Mouse (Mus musculus) Patski (cell line): ENCODE measurements around the gene Fpr1. TPM values are rescaled to one million over a fixed set of nuclear protein-coding genes. Genes with fewer than 3 reads are reported as not detected.
A peak's percentile ranks its signal among the peaks of the same experiment; 100 is the strongest.

ENCODE experiments used
- ATAC-seq: fragments of 100-300 bp; one replicate; pipeline ENCODE4 v1.8.0; 2021
- CTCF ChIA-PET: fragments of 350-600 bp; sonication (Branson Sonifier 250); formaldehyde crosslinking; loops from one replicate; lab custom pipeline; 2022; ENCODE audit warnings: inconsistent platforms; lab: Charles Lee
- POLR2A ChIA-PET: fragments of 350-600 bp; sonication (Branson Sonifier 250); formaldehyde crosslinking; loops from one replicate; lab custom pipeline; 2022; ENCODE audit warnings: antibody characterized with exemption, inconsistent platforms; lab: Charles Lee
- DNase-seq: peaks from one replicate; pipeline ENCODE4 v3.0.0-alpha.2; 2011; ENCODE audit warnings: low read depth, low spot score
- H3K27me3 ChIP-seq: fragments of 371-371 bp; one replicate; pipeline ENCODE4 v1.5.1; 2021
- CTCF ChIP-seq: fragments of 100-300 bp; IDR thresholded peaks from one replicate; pipeline ENCODE4 v1.5.1; 2021
- in situ Hi-C: fragments of 300-500 bp; cut with MboI; formaldehyde crosslinking; loops from 3 replicates; pipeline ENCODE4 v1.11.1; 2018; ENCODE audit warnings: low pct_unique_long_range_greater_than_20kb, mixed read lengths
- polyA plus RNA-seq: library from polyadenylated mRNA; unstranded; gene quantifications from one replicate; pipeline ENCODE4 v1.2.3, GENCODE M21; 2021

Gene Fpr1
- polyA plus RNA-seq, 1 experiment from 2014 or later: 0.22 TPM

DNA sequence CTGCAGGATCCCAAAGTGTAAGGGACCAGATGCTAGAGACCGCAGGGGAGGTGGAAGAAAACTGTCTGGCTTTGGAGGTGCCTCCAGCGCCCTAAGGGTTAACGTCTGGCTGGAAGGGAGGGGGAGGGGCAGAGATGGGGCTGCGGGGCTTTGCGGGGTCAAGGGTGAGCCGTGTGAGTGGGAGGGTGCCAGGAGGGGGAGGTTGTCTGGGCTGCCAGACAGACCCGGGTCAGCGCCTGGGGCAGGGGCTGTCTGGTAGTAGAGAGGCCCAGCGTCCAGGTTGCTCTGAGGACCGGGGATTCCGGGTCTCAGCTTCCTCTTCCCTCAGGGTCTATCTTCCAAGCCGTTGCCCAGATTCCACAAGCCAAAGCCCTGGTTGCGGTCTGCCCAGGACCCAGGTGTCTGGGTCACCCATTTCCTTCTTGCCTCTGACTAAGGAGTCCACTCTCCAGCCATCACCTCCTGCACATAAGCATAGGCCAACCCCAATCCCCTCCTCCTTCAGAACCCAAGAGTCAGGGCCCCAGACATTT, 56.0 kb downstream of the Fpr1 start:
- ChIA-PET POLR2A (interaction anchor here (0.7 to 4.0 kb wide), 3 partner anchors 11 to 59 kb away, joined by 3 to 32 read pairs (median 7); no protein-coding TSS in a partner anchor), CTCF (interaction anchor here (0.8 to 1.5 kb wide), 4 partner anchors 10 to 61 kb away, joined by 3 to 7 read pairs (median 3); no protein-coding TSS in a partner anchor)
- ATAC-seq (peak; percentile 9), DNase-seq (no peak)
- no peak for TF ChIP-seq CTCF
- in situ Hi-C loops: no loop called here
- H3K27me3 ChIP-seq: no peaks in the 10 kb centered on the region

DNA sequence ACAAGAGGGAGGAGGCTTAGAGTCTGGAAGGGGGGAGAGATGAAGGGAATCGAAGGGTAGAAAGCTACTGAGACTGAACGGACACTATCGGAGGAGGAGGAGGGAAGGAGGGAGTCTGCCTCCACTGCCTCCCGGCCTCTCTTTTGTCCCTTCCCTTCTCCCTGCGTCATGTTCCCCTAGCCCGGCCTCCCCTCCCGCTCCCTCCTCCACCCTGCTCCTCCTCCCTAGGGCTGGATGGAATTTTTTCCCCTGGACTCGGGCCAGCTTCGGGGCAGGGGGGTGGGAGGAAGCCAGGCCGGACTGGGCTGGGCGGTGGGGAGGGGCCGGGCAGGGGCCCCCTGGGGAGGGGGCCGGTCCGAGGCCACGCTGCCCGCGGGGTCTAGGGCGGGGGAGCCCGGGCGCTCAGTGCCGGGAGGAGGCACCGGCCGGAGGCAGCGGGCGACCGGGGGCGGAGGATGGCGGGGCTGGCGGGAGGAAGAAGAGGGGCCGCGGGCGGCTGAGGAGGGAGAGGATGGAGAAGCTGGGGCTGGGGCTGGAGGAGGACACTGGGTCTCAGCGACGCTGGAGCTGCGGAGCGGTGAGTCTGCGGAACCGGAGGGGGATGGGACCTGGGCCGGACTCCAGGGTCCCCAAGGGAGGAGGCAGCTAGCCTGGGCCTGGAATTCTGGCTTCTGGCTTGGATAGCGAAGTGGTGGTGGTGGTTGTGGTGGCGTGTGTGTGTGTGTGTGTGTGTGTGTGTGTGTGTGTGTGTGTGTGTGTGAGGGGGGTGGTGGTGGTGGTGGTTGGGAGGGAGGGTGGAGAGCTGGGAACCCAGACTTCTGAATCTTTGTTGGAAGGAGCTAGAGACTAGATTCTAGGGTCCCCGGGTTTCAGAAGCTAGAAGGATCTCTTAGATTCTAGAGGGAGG, 56.7 kb downstream of the Fpr1 start, which contains the start of gene Spaca6:
Gene Spaca6, plus strand, starts transcription at position 408 of the 907 bp plus-strand sequence.
- in situ Hi-C loops: no loop called here

More for the DNA sequence above, 56.7 kb downstream of the Fpr1 start, which contains the start of gene Spaca6:
- no peaks in the 10 kb centered on the region for H3K27me3 ChIP-seq
- no peak for TF ChIP-seq CTCF
- ATAC-seq (peak; percentile 73), DNase-seq (no peak)
- ChIA-PET CTCF (interaction anchor here (0.8 to 1.5 kb wide), 7 partner anchors 11 to 60 kb away, joined by 3 to 7 read pairs (median 3); no protein-coding TSS in a partner anchor), POLR2A (interaction anchor here (0.5 to 4.0 kb wide), 5 partner anchors 11 to 1750 kb away, joined by 3 to 32 read pairs (median 3); no protein-coding TSS in a partner anchor)

Other genes starting within 250 kb of the Fpr1 start
- gene Vmn2r90, start 180.2 kb downstream of the Fpr1 start, polyA plus RNA-seq: not detected
- gene Spaca6, start 56.8 kb downstream of the Fpr1 start, polyA plus RNA-seq: 34.8 TPM
- gene Has1, start 28.7 kb downstream of the Fpr1 start, polyA plus RNA-seq: 0.27 TPM
- 0.45 TPM for gene Fpr2, start 3.9 kb upstream of the Fpr1 start, polyA plus RNA-seq
- gene Fpr3, start 3.9 kb upstream of the Fpr1 start, polyA plus RNA-seq: not detected
- gene Fpr-rs4, start 137.8 kb upstream of the Fpr1 start, polyA plus RNA-seq: not detected
- gene Vmn2r124, start 165.5 kb upstream of the Fpr1 start, polyA plus RNA-seq: not detected
- not detected for gene Vmn2r91, start 201.1 kb upstream of the Fpr1 start, polyA plus RNA-seq